Mouse (Mus musculus): ENCODE data around the gene Pdha2. TPM values are rescaled to one million over a fixed set of nuclear protein-coding genes. Genes with fewer than 3 reads are reported as not detected.
A peak's percentile ranks its signal among the peaks of the same experiment; 100 is the strongest.

Gene Pdha2
- total and polyA plus RNA-seq, 2 experiments from 2014 or later = not detected

GRCm38 (mm10) chr3:141218561-141218960, 6.4 kb upstream of the Pdha2 start:
- Histone ChIP-seq H3K27ac (no peak overlapping the region), H3K4me2 (ENCODE audit: low read depth, low read length) (no peak overlapping the region), H3K27me3 (ENCODE audit: insufficient read depth, low read length) (no peaks in the 10 kb centered on the region), H3K4me1 (ENCODE audit: insufficient read depth, low read length) (no peaks in the 10 kb centered on the region), H3K9ac (replicated peaks; ENCODE audit: low read length) (no peak overlapping the region), H3K9me3 (ENCODE audit: low read length) (no peaks in the 10 kb centered on the region), H3K4me3 (ENCODE audit: low read length) (no peak overlapping the region), H3K36me3 (ENCODE audit: insufficient read depth, low read length) (no peaks in the 10 kb centered on the region)
- no peak for TF ChIP-seq CTCF (IDR thresholded peaks at IDR 0.05; ENCODE audit: low read depth)
- WGBS = 85% methylated on average over 2 of the region's 2 CpGs
- ATAC-seq = no peak
- DNase-seq (ENCODE audit: low spot score) = no peak

- no peaks in the 10 kb centered on the region for H3K27me3 ChIP-seq (ENCODE audit: insufficient read depth, low read length)
- no peak overlapping the region for H3K27ac ChIP-seq
- no peaks in the 10 kb centered on the region for H3K4me1 ChIP-seq (ENCODE audit: insufficient read depth, low read length)
- no peaks in the 10 kb centered on the region for H3K9me3 ChIP-seq (ENCODE audit: low read length)
- ATAC-seq (no peak), DNase-seq (ENCODE audit: low spot score) (peak; percentile 68)
- TF ChIP-seq CTCF (IDR thresholded peaks at IDR 0.05; ENCODE audit: low read depth) = peak; percentile 43
- H3K9ac ChIP-seq (replicated peaks; ENCODE audit: low read length) = no peak overlapping the region
- H3K4me2 ChIP-seq (ENCODE audit: low read depth, low read length) = no peak overlapping the region
- H3K36me3 ChIP-seq (ENCODE audit: insufficient read depth, low read length) = no peaks in the 10 kb centered on the region
- H3K4me3 ChIP-seq (ENCODE audit: low read length) = no peak overlapping the region
Observed at GRCm38 (mm10) chr3:141216999-141217398, 4.8 kb upstream of the Pdha2 start.

GRCm38 (mm10) chr3:141216237-141216636, 4.1 kb upstream of the Pdha2 start:
- H3K36me3 ChIP-seq (ENCODE audit: insufficient read depth, low read length) = no peaks in the 10 kb centered on the region
- no peak overlapping the region for H3K27ac ChIP-seq
- no peak overlapping the region for H3K9ac ChIP-seq (replicated peaks; ENCODE audit: low read length)
- ATAC-seq = no peak
- no peak for DNase-seq (ENCODE audit: low spot score)
- TF ChIP-seq CTCF (IDR thresholded peaks at IDR 0.05; ENCODE audit: low read depth) = no peak
- H3K27me3 ChIP-seq (ENCODE audit: insufficient read depth, low read length) = no peaks in the 10 kb centered on the region
- H3K4me3 ChIP-seq (ENCODE audit: low read length) = no peak overlapping the region
- no peak overlapping the region for H3K4me2 ChIP-seq (ENCODE audit: low read depth, low read length)
- no peaks in the 10 kb centered on the region for H3K4me1 ChIP-seq (ENCODE audit: insufficient read depth, low read length)
- H3K9me3 ChIP-seq (ENCODE audit: low read length) = peaks cover 5% of the 10 kb centered on the region; the same call in 1 of the 2 replicates
- WGBS = 69% methylated on average over 6 of the region's 6 CpGs

- no peak for TF ChIP-seq CTCF (IDR thresholded peaks at IDR 0.05; ENCODE audit: low read depth)
- Histone ChIP-seq H3K27me3 (ENCODE audit: insufficient read depth, low read length) (no peaks in the 10 kb centered on the region), H3K4me3 (ENCODE audit: low read length) (no peak overlapping the region), H3K4me1 (ENCODE audit: insufficient read depth, low read length) (no peaks in the 10 kb centered on the region), H3K4me2 (ENCODE audit: low read depth, low read length) (no peak overlapping the region), H3K36me3 (ENCODE audit: insufficient read depth, low read length) (no peaks in the 10 kb centered on the region), H3K27ac (no peak overlapping the region), H3K9me3 (ENCODE audit: low read length) (peaks cover 10% of the 10 kb centered on the region; the same call in 1 of the 2 replicates), H3K9ac (replicated peaks; ENCODE audit: low read length) (no peak overlapping the region)
- DNase-seq (ENCODE audit: low spot score) = peak; percentile 30
- ATAC-seq = peak; percentile 45; the same call in 1 of the 2 replicates
- 32% methylated on average over 2 of the region's 2 CpGs for WGBS
Observed at GRCm38 (mm10) chr3:141214789-141215188, 2.6 kb upstream of the Pdha2 start.

GRCm38 (mm10) chr3:141214197-141214596, 2.0 kb upstream of the Pdha2 start:
- H3K36me3 ChIP-seq (ENCODE audit: insufficient read depth, low read length) = no peaks in the 10 kb centered on the region
- H3K27ac ChIP-seq = no peak overlapping the region
- H3K9me3 ChIP-seq (ENCODE audit: low read length) = peaks cover 10% of the 10 kb centered on the region; the same call in 1 of the 2 replicates
- DNase-seq (ENCODE audit: low spot score) = no peak
- no peaks in the 10 kb centered on the region for H3K4me1 ChIP-seq (ENCODE audit: insufficient read depth, low read length)
- no peak overlapping the region for H3K9ac ChIP-seq (replicated peaks; ENCODE audit: low read length)
- TF ChIP-seq CTCF (IDR thresholded peaks at IDR 0.05; ENCODE audit: low read depth) = no peak
- no peaks in the 10 kb centered on the region for H3K27me3 ChIP-seq (ENCODE audit: insufficient read depth, low read length)
- H3K4me3 ChIP-seq (ENCODE audit: low read length) = no peak overlapping the region
- ATAC-seq = no peak
- no peak overlapping the region for H3K4me2 ChIP-seq (ENCODE audit: low read depth, low read length)

- H3K9me3 ChIP-seq (ENCODE audit: low read length) = peaks cover 10% of the 10 kb centered on the region; the same call in 1 of the 2 replicates
- H3K4me1 ChIP-seq (ENCODE audit: insufficient read depth, low read length) = no peaks in the 10 kb centered on the region
- no peak overlapping the region for H3K9ac ChIP-seq (replicated peaks; ENCODE audit: low read length)
- ATAC-seq (no peak), DNase-seq (ENCODE audit: low spot score) (no peak)
- H3K27ac ChIP-seq = no peak overlapping the region
- H3K4me3 ChIP-seq (ENCODE audit: low read length) = no peak overlapping the region
- H3K36me3 ChIP-seq (ENCODE audit: insufficient read depth, low read length) = no peaks in the 10 kb centered on the region
- TF ChIP-seq CTCF (IDR thresholded peaks at IDR 0.05; ENCODE audit: low read depth) = no peak
- H3K27me3 ChIP-seq (ENCODE audit: insufficient read depth, low read length) = no peaks in the 10 kb centered on the region
- 98% methylated on average over 17 of the region's 17 CpGs for WGBS
- no peak overlapping the region for H3K4me2 ChIP-seq (ENCODE audit: low read depth, low read length)
Observed at GRCm38 (mm10) chr3:141211644-141212043, 511 bp downstream of the Pdha2 start.

- DNase-seq (ENCODE audit: low spot score) = no peak
- Histone ChIP-seq H3K9me3 (ENCODE audit: low read length) (no peaks in the 10 kb centered on the region), H3K9ac (replicated peaks; ENCODE audit: low read length) (no peak overlapping the region), H3K36me3 (ENCODE audit: insufficient read depth, low read length) (no peaks in the 10 kb centered on the region), H3K27ac (no peak overlapping the region), H3K4me1 (ENCODE audit: insufficient read depth, low read length) (no peaks in the 10 kb centered on the region), H3K4me3 (ENCODE audit: low read length) (no peak overlapping the region), H3K27me3 (ENCODE audit: insufficient read depth, low read length) (no peaks in the 10 kb centered on the region), H3K4me2 (ENCODE audit: low read depth, low read length) (no peak overlapping the region)
- WGBS = 79% methylated on average over 2 of the region's 2 CpGs
- TF ChIP-seq CTCF (IDR thresholded peaks at IDR 0.05; ENCODE audit: low read depth) = no peak
- ATAC-seq = no peak
Observed at GRCm38 (mm10) chr3:141201766-141202165, 10.4 kb downstream of the Pdha2 start.

Data from hindbrain, postnatal 0 days (tissue).